Mouse (Mus musculus): ENCODE data around the gene Thrsp. TPM values are rescaled to one million over a fixed set of nuclear protein-coding genes. Genes with fewer than 3 reads are reported as not detected.
A peak's percentile ranks its signal among the peaks of the same experiment; 100 is the strongest.
"Not testable (repeated sequence)": the region's sequence is repeated elsewhere in the genome, so short reads cannot be mapped to it uniquely, and the experiment has no call there.

The Thrsp gene
- polyA plus RNA-seq (2014; fragmentation: Nextera tagmentation; extraction: Ambion mirVana) = 0.39 and 1.0 TPM in 2 replicates

GRCm38 (mm10) chr7:97416906-97417777 lies at the start of gene Thrsp:
TSS of gene Thrsp (minus strand) at chr7:97417730.
- Histone ChIP-seq H3K36me3 (ENCODE audit: control insufficient read depth, insufficient read depth, low read length) (no peaks in the 10 kb centered on the region), H3K4me3 (ENCODE audit: low read depth, low read length) (no peak within 1 kb of the TSS), H3K4me1 (ENCODE audit: control insufficient read depth, insufficient read depth, low read length) (no peaks in the 10 kb centered on the region), H3K27me3 (ENCODE audit: control insufficient read depth, insufficient read depth, low read length) (no peaks in the 10 kb centered on the region), H3K27ac (ENCODE audit: low read length) (no peak within 1 kb of the TSS), H3K9ac (replicated peaks; ENCODE audit: low read depth, low read length) (no peak within 1 kb of the TSS), H3K4me2 (replicated peaks; ENCODE audit: low read depth, low read length) (no peak within 1 kb of the TSS), H3K9me3 (ENCODE audit: control insufficient read depth, low read depth, low read length) (no peaks in the 10 kb centered on the region)
- no peak for ATAC-seq (ENCODE audit: insufficient number of reproducible peaks, insufficient read depth, low FRiP score, low read depth)
- WGBS = 77% methylated on average over 25 of the region's 25 CpGs

- ATAC-seq (ENCODE audit: insufficient number of reproducible peaks, insufficient read depth, low FRiP score, low read depth) = no peak
- no peak overlapping the region for H3K27ac ChIP-seq (ENCODE audit: low read length)
- H3K4me2 ChIP-seq (replicated peaks; ENCODE audit: low read depth, low read length) = no peak overlapping the region
- no peaks in the 10 kb centered on the region for H3K27me3 ChIP-seq (ENCODE audit: control insufficient read depth, insufficient read depth, low read length)
- no peaks in the 10 kb centered on the region for H3K9me3 ChIP-seq (ENCODE audit: control insufficient read depth, low read depth, low read length)
- no peak overlapping the region for H3K4me3 ChIP-seq (ENCODE audit: low read depth, low read length)
- WGBS = 76% methylated on average over 3 of the region's 3 CpGs
- no peaks in the 10 kb centered on the region for H3K36me3 ChIP-seq (ENCODE audit: control insufficient read depth, insufficient read depth, low read length)
- no peak overlapping the region for H3K9ac ChIP-seq (replicated peaks; ENCODE audit: low read depth, low read length)
- H3K4me1 ChIP-seq (ENCODE audit: control insufficient read depth, insufficient read depth, low read length) = peaks cover 8% of the 10 kb centered on the region; the same call in 1 of the 2 replicates
Observed at GRCm38 (mm10) chr7:97455577-97455976, 38.0 kb upstream of the Thrsp start.

GRCm38 (mm10) chr7:97454795-97455194 lies 37.3 kb upstream of the Thrsp start:
- no peak for ATAC-seq (ENCODE audit: insufficient number of reproducible peaks, insufficient read depth, low FRiP score, low read depth)
- Histone ChIP-seq H3K4me2 (replicated peaks; ENCODE audit: low read depth, low read length) (no peak overlapping the region), H3K9ac (replicated peaks; ENCODE audit: low read depth, low read length) (no peak overlapping the region), H3K27me3 (ENCODE audit: control insufficient read depth, insufficient read depth, low read length) (no peaks in the 10 kb centered on the region), H3K36me3 (ENCODE audit: control insufficient read depth, insufficient read depth, low read length) (no peaks in the 10 kb centered on the region), H3K4me1 (ENCODE audit: control insufficient read depth, insufficient read depth, low read length) (peaks cover 8% of the 10 kb centered on the region; the same call in 1 of the 2 replicates), H3K9me3 (ENCODE audit: control insufficient read depth, low read depth, low read length) (no peaks in the 10 kb centered on the region), H3K4me3 (ENCODE audit: low read depth, low read length) (no peak overlapping the region), H3K27ac (ENCODE audit: low read length) (no peak overlapping the region)
- 90% methylated on average over 10 of the region's 10 CpGs for WGBS

GRCm38 (mm10) chr7:97453141-97453921 lies 35.8 kb upstream of the Thrsp start:
- Histone ChIP-seq H3K9me3 (ENCODE audit: control insufficient read depth, low read depth, low read length) (0 out of 2 replicates have a peak, but pooled peaks cover 7% of the 10 kb centered on the region), H3K9ac (replicated peaks; ENCODE audit: low read depth, low read length) (peak overlapping the region; percentile 15), H3K36me3 (ENCODE audit: control insufficient read depth, insufficient read depth, low read length) (no peaks in the 10 kb centered on the region), H3K4me3 (ENCODE audit: low read depth, low read length) (peak overlapping the region; percentile 33), H3K4me2 (replicated peaks; ENCODE audit: low read depth, low read length) (peak overlapping the region; percentile 73), H3K4me1 (ENCODE audit: control insufficient read depth, insufficient read depth, low read length) (peaks cover 8% of the 10 kb centered on the region; the same call in 1 of the 2 replicates), H3K27ac (ENCODE audit: low read length) (peak overlapping the region; percentile 40; the same call in 1 of the 2 replicates), H3K27me3 (ENCODE audit: control insufficient read depth, insufficient read depth, low read length) (no peaks in the 10 kb centered on the region)
- 4% methylated on average over 27 of the region's 27 CpGs for WGBS
- ATAC-seq (ENCODE audit: insufficient number of reproducible peaks, insufficient read depth, low FRiP score, low read depth) = peak; percentile 82

GRCm38 (mm10) chr7:97452196-97452595 lies 34.7 kb upstream of the Thrsp start:
- Histone ChIP-seq H3K4me3 (ENCODE audit: low read depth, low read length) (no peak overlapping the region), H3K4me2 (replicated peaks; ENCODE audit: low read depth, low read length) (no peak overlapping the region), H3K27ac (ENCODE audit: low read length) (no peak overlapping the region), H3K4me1 (ENCODE audit: control insufficient read depth, insufficient read depth, low read length) (peaks cover 8% of the 10 kb centered on the region; the same call in 1 of the 2 replicates), H3K9me3 (ENCODE audit: control insufficient read depth, low read depth, low read length) (0 out of 2 replicates have a peak, but pooled peaks cover 7% of the 10 kb centered on the region), H3K27me3 (ENCODE audit: control insufficient read depth, insufficient read depth, low read length) (no peaks in the 10 kb centered on the region), H3K9ac (replicated peaks; ENCODE audit: low read depth, low read length) (no peak overlapping the region), H3K36me3 (ENCODE audit: control insufficient read depth, insufficient read depth, low read length) (no peaks in the 10 kb centered on the region)
- 66% methylated on average over 6 of the region's 6 CpGs for WGBS
- ATAC-seq (ENCODE audit: insufficient number of reproducible peaks, insufficient read depth, low FRiP score, low read depth) = peak; percentile 62

GRCm38 (mm10) chr7:97451023-97451422 lies 33.5 kb upstream of the Thrsp start, which contains the start of gene Kctd14:
TSS of gene Kctd14 (plus strand) at chr7:97451323.
- H3K4me2 ChIP-seq (replicated peaks; ENCODE audit: low read depth, low read length); H3K4me3 ChIP-seq (ENCODE audit: low read depth, low read length); H3K9ac ChIP-seq (replicated peaks; ENCODE audit: low read depth, low read length); H3K27ac ChIP-seq (ENCODE audit: low read length); H3K9me3 ChIP-seq (ENCODE audit: control insufficient read depth, low read depth, low read length); H3K27me3 ChIP-seq (ENCODE audit: control insufficient read depth, insufficient read depth, low read length); H3K36me3 ChIP-seq (ENCODE audit: control insufficient read depth, insufficient read depth, low read length); ATAC-seq (ENCODE audit: insufficient number of reproducible peaks, insufficient read depth, low FRiP score, low read depth): not testable (repeated sequence)
- H3K4me1 ChIP-seq (ENCODE audit: control insufficient read depth, insufficient read depth, low read length) = peaks cover 14% of the 10 kb centered on the region; the same call in 1 of the 2 replicates
- 43% methylated on average over 2 of the region's 2 CpGs for WGBS

- Histone ChIP-seq H3K9ac (replicated peaks; ENCODE audit: low read depth, low read length) (no peak overlapping the region), H3K36me3 (ENCODE audit: control insufficient read depth, insufficient read depth, low read length) (no peaks in the 10 kb centered on the region), H3K4me3 (ENCODE audit: low read depth, low read length) (no peak overlapping the region), H3K27me3 (ENCODE audit: control insufficient read depth, insufficient read depth, low read length) (no peaks in the 10 kb centered on the region), H3K27ac (ENCODE audit: low read length) (peak overlapping the region; percentile 63; the same call in 1 of the 2 replicates), H3K4me2 (replicated peaks; ENCODE audit: low read depth, low read length) (no peak overlapping the region), H3K4me1 (ENCODE audit: control insufficient read depth, insufficient read depth, low read length) (peaks cover 5% of the 10 kb centered on the region; the same call in 1 of the 2 replicates), H3K9me3 (ENCODE audit: control insufficient read depth, low read depth, low read length) (0 out of 2 replicates have a peak, but pooled peaks cover 7% of the 10 kb centered on the region)
- ATAC-seq (ENCODE audit: insufficient number of reproducible peaks, insufficient read depth, low FRiP score, low read depth) = no peak
- WGBS = 54% methylated on average over 6 of the region's 6 CpGs
Observed at GRCm38 (mm10) chr7:97447050-97447531, 29.6 kb upstream of the Thrsp start.
